Mouse (Mus musculus): ENCODE results near the gene Ccdc106. TPM values are rescaled to one million over a fixed set of nuclear protein-coding genes. Genes with fewer than 3 reads are reported as not detected.
A peak's percentile ranks its signal among the peaks of the same experiment; 100 is the strongest.
"Not testable (repeated sequence)": the region's sequence is repeated elsewhere in the genome, so short reads cannot be mapped to it uniquely, and the experiment has no call there.

Ccdc106 gene
- total RNA-seq, 2 experiments from 2014 or later, result 0.31 to 0.33 TPM

DNA sequence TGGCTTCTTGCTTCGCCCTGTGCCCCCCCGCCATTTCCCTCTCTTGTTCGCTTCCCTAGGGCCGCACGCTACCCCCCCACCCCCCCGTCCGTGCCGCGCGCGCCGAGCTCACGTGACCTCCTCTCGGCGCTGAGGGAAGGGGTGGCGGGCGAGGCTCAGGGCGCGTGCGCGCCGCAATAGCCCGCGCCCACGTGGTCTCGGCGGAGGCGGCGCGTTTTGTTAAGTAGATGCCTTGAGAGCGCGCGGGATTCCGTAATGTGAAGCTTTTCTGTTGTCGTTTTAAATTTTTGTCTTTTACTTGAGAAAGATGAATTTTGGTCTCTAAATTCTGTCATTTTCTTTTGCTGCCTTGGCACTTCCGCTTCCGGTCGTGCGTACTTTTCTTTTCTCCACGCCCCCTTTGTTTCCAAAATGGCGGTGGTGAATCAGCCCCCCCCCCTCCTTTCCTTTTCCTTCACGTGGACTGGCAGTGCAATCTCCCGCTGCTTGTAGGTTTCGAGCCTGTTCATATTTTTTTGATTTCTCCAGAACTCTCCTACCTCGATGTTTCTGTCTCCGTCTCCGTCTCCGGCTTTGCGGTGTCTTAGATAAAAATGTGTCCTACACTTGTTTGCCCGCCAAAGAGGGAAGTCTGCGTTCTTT, 42.1 kb downstream of the Ccdc106 start:
- DNase-seq, result no peak
- intact Hi-C loops (cut with DNase I; ENCODE audit: low total_unique reads), result no loop called here

DNA sequence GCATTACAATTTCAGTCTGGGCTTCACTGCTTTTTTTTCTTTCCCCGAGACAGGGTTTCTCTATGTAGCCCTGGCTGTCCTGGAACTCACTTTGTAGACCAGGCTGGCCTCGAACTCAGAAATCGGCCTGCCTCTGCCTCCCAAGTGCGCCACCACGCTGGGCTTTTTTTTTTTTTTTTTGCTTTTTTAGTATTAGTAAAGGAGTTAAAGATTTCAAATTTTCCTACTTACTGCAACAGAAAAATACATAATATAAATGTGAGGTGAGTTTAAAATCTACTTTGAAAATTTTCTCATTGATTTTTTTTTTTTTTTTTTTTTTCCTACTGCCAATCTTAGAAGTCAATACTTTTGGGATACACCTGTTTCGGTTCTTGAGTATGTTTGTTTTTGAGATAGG, 44.5 kb downstream of the Ccdc106 start:
- intact Hi-C loops (cut with DNase I; ENCODE audit: low total_unique reads), result no loop called here
- no peak for DNase-seq

DNA sequence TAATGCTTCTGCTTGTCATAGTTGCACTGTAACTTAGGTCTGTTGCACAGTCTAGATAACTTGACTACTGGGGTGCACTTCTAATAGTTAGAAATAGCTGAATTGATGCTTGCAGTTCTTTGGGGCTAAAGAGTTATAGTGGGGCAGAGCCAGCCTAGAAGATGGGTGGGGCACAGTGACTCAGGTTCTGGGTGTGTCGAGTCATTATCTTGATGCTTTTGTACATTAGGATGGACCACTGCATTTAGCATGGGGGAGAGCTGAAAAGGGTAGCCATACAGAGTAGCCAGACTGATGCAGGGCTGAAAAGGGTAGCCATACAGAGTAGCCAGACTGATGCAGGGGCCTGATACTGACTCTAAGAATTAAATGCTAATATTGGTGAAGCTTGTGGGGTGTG, 53.2 kb downstream of the Ccdc106 start:
- intact Hi-C loops (cut with DNase I; ENCODE audit: low total_unique reads), result loop anchor here (10.0 kb wide), 1 partner anchor 1449 kb away; the partner anchor contains the start of genes Prpf31 and Tfpt
- no peak for DNase-seq

DNA sequence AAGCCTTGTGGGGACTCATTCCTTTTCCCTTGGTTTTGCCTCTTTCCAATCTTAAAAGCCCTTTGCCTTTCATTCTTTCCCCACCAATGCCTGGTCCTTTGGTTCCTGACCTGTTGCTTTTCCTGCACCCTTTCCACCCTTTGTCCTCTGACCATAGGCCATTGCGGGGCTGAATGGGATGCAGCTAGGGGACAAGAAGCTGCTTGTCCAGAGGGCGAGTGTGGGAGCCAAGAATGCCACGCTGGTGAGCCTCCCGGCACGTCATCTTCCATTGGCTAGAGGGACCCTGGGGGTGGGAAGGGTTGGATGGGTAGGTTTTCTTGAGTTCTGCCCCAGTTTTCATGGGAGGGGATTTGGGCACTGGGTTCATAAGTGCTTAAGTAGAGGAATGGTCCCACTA, 54.6 kb downstream of the Ccdc106 start:
- intact Hi-C loops (cut with DNase I; ENCODE audit: low total_unique reads), result loop anchor here (10.0 kb wide), 1 partner anchor 1450 kb away; the partner anchor contains the start of genes Prpf31 and Tfpt

DNA sequence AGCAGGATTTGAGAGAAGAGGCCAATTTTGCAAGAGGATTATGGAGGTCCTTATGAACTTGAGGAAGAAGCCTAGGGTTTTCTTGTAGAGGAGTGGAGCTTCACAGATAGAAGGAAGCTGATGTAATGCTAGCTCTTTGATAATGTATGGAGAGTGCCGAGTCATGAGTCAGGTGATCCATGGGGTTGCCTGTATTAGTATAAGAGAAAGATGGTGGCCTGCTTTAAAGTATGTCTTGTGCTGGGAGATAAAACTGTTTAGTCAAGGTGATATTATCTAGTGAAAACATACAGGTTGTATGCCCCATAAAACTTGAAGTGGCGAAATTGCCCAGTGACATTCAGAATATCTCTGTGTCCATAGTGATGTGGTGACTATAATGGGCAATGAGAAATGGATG, 56.6 kb downstream of the Ccdc106 start:
- intact Hi-C loops (cut with DNase I; ENCODE audit: low total_unique reads), result loop anchor here (10.0 kb wide), 1 partner anchor 1452 kb away; the partner anchor contains the start of genes Prpf31 and Tfpt
- DNase-seq, result no peak

More for the DNA sequence above, 54.6 kb downstream of the Ccdc106 start:
- DNase-seq, result no peak

DNA sequence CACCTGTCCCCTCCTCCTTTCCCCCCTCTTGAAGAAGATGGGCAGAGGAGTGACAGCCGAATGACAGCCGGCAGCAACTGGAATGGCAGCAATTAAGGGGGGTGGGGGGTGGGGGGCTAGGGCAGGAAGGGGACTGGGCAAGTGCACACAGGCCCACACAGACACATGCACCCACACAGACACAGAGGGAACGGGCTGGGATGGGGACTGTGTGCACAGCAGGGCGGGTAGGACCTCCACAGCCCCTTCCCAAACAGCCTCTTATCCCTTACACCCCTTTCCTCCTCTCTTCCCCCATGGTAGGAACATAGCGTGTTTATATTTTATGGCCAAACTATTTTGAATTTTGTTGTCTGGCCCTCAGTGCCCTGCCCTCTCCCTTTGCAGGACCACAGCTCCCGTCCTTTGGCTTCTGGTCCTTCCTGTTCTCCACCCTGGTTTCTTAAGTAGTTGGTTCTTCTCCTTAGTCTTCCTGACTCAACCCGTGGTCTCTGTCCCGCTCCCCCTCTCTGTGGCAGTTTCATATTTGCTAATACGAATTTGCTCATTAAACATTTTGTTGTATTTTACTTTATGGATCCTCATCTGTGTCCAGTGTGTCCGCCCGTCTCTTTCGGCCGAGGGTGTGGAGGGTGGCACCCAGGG, 59.1 kb downstream of the Ccdc106 start:
- not testable (repeated sequence) for DNase-seq
- intact Hi-C loops (cut with DNase I; ENCODE audit: low total_unique reads), result loop anchor here (10.0 kb wide), 1 partner anchor 1455 kb away; the partner anchor contains the start of genes Prpf31 and Tfpt

DNA sequence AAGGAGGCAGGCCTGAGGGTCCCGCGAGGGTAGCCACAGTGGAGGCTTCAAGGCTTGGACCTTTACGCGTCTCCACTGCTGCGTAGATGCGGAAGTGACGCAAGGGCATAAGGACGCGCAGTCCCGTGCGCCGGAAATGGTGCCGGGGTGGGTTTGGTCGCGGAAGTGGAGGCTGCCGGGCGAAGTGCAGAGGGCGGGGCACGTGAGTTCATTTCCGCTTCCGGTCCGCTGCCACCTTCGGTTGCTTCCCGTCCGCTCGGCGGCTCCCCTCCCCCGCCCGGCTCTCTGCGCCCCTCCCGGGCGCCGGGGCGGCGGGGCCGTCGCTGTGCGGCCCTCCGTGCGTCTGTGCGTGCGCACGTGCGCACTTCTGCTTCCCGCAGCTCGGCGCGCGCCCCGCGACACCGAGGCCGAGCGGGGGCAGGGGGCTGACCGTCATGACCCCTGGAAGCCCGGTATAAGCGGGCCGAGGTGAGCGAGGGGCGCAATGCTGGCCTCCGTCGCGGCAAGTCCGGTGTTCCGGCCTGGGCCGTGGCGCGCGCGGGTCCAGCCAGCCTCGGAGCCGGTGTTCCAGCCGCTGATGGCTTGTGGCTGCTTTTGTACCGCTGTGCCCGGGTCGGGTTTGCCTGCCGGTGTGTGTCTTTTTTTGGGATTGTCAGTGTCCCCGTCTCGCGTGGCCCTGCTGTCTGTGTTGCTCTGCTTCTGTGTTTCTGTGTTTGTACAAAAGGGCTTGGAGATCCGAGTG, 59.8 kb downstream of the Ccdc106 start, which contains the start of gene Epn1:
Gene Epn1 (plus strand): TSS at position 226 of the 742 bp plus-strand sequence.
- DNase-seq, result peak; percentile 97
- intact Hi-C loops (cut with DNase I; ENCODE audit: low total_unique reads), result no loop called here

DNA sequence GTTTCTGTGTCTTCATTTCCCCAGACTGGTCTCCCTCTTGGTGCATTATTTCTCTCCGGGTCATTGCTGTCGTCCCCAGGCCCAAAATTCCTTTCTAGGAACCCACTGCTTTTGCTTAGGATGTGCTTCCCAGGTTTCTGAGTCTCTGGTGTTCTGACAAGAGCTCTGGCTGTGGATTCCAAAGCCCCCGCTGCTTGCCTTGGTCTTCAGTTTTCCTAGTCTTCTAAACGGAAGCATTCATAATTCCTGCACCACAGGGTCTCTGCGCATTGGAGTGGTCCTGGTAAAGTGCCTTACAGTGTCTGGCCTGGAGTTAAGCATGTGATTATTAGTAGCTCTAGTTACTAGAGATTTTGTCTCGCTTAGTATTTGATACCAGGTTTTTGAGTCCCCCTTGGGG, 60.5 kb downstream of the Ccdc106 start:
- DNase-seq, result no peak
- intact Hi-C loops (cut with DNase I; ENCODE audit: low total_unique reads), result no loop called here

DNA sequence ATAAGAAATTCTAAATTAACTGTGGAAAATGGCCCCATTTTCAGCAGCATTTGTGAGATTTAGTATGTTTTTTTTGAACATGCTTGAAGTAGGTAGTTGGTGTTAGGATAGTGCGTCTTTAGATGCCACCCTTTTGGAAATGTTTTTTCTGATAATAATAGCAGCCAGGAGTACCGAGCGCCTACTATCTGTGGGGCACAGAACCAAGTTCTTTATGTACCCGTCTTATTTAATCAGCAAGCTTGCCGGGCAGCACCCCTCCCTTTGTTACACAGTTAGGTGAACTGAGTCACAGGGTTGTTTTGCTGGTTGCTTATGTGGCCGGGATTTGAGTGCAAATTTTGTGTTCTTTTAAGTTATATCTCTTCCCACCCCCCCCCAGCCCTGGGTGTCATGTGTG, 60.9 kb downstream of the Ccdc106 start:
- intact Hi-C loops (cut with DNase I; ENCODE audit: low total_unique reads), result no loop called here
- DNase-seq, result no peak

DNA sequence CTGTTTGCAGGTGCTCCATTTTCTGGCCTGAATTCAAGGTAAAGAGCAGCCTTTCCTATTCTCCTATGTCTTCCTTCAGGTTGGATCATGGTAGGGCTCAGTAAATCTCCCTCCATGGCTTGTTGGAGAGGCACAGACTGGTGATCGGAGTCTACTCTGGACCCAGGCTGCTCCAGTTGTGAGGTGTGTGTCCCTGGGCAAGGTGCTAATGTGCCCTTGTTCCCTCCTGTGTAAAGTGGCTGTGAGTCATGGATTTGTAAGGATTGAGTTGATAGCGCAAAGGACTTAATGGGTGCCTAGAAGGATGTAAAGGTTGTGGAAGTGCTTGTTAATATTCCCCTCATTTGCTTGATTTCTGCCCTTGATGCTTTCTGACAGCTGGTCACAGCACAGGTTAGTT, 61.6 kb downstream of the Ccdc106 start:
- intact Hi-C loops (cut with DNase I; ENCODE audit: low total_unique reads), result no loop called here
- DNase-seq, result no peak

DNA sequence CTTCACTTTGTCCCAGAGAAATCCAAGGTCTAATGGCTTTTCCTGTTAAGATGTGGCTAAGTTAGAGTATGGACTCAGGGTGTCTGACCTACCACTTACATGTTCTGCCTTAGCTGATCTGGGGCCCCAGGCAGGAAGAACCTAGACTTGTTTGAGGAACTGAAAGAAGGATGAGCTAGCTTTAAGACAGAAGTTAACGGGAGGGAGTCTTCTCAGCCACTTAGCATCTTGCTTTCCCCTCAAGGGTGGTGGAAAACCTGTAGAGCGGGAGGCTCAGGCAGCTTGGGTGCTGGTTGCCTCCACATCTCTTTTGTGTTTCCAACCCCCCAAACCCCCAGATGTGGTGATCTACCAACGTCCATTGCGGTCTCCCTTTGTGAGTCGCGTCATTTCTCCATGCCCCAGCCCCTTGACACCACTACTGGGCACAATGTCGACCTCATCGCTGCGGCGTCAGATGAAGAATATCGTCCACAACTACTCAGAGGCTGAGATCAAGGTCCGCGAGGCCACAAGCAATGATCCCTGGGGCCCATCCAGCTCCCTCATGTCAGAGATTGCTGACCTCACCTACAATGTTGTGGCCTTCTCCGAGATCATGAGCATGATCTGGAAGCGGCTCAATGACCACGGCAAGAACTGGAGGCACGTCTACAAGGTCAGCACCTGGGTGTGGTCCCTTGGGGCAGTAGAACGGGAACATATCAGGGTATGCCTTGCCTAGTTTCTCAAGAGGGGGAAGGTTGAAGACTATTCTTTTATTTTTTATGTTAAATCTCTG, 63.2 kb downstream of the Ccdc106 start:
- DNase-seq, result no peak
- intact Hi-C loops (cut with DNase I; ENCODE audit: low total_unique reads), result no loop called here

DNA sequence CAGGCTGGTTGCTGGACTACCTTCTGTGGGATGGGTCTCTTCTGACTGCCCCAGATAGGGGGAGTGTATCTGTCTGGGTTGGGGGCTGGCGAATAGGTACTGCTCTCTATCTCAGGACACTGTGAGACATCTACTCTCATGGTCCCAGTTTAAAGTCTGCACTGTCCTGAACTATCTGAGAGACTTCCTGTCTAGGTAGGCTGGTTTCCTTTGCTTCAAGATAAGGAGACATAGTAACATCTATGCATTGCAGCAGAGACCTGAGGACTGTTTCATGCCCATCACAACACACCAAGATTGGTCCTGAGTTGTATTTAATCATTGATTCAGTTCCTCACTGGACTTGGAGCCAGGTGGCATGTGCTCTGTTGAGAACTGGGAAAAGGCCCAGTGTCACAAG, 65.2 kb downstream of the Ccdc106 start:
- intact Hi-C loops (cut with DNase I; ENCODE audit: low total_unique reads), result no loop called here
- DNase-seq, result no peak

DNA sequence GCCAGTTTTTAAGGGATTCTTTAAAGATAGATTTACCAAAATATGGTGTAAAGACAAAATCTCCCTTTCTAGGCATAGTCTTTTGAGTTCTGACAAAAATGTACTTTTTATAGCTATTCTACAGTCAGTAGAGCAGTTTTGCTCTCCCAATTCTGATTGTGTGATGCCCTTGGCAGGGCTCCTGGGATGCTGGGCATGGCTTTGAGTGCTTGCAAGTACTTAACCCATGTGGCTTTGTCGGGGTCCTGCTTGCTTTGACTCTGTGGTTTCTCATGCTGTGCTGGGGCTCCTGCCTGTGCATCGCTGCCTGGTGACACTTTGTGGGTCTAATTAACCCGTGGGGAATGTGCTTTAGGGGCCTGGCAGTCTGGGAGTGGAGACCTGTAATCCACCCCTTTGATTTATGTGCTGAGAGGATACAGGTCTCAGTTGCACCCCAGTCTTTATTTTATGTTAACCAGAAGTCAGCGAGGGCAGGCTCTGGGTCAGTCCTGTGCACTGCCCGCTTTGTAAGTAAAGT, 66.6 kb downstream of the Ccdc106 start:
- intact Hi-C loops (cut with DNase I; ENCODE audit: low total_unique reads), result no loop called here

DNA sequence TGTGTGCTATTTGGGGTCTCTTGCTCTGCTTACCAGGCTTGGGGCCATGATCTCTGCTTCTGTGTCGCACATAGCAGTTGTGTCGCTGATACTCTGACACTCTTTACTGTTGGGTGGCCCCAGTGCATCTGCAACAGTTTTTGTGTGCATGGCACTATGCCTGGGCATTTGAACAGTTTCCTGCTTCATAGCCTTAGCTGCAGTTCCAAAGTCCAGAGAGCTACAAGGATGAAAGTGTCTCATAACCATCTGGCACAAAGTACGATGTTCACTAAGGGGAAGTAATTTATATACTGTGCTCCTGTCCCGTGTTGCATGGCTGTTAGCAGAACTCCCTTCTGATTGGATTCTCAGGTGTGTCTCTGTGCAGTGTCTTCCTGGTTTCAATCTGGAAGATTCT, 67.5 kb downstream of the Ccdc106 start:
- intact Hi-C loops (cut with DNase I; ENCODE audit: low total_unique reads), result no loop called here
- DNase-seq, result no peak

More for the DNA sequence above, 66.6 kb downstream of the Ccdc106 start:
- DNase-seq, result peak; percentile 45

DNA sequence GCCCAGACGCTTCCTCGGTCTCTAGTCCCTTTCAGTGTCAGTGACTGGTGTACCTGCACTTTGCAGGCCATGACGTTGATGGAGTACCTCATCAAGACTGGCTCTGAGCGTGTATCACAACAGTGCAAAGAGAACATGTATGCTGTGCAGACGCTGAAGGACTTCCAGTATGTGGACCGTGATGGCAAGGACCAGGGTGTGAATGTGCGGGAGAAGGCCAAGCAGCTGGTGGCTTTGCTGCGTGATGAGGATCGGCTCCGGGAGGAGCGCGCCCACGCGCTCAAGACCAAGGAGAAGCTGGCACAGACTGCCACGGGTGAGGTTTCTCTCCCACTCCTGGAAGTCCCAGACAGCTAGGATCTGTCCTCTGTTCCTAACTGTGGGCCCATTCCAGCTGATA, 69.5 kb downstream of the Ccdc106 start:
- intact Hi-C loops (cut with DNase I; ENCODE audit: low total_unique reads), result no loop called here
- no peak for DNase-seq

DNA sequence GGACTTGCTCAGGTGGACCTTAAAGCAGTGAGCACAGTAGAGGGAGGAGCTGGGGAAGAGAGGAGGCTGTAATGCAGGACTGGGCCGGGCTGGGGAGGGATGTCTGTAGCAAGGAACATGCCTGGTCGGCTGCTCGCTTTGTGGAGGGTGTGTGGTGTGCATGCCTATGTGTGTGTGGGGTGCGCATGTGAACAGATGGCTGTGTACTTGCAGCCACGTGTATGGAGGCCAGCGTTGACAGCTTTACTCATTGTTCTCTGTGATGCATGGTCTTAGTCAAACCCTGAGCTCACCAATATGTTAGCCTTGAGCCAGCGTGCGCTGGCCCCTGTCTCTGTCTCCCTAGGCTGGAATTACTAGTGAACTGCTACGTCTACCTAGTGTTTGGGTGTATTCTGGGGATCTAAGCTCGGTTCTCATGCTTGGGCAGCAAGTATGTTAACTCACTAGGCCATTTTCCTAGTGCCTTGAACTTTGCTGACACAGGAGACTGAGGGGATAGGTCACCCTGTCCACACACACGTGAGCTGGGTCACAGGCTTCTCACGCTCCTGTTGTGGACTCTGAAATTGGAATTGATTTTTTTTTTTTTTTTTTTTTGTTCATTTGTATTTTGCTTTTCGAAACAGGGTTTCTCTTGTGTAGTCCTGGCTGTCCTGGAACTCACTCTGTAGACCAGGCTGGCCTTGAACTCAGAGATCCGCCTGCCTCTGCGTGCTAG, 70.8 kb downstream of the Ccdc106 start:
- no peak for DNase-seq
- intact Hi-C loops (cut with DNase I; ENCODE audit: low total_unique reads), result no loop called here

DNA sequence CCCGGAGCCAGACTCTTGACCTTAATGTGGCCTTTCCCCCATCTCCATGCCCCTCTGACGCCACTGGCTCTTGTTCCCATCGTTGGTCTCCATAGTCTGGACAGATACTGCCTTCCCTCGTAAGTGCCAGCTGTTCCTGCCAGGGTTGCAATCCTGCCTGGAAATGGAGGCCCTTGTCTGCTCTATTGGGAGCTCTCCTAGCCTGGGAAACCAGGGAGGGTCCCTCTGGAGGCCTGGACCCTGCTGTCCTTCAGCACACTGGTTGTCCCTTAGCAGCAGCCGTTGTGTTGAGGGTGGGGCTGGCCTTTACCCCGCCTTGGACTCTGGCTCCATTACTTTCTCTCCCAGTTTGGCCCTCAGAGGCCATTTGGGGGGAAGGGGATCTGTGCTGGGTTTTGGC, 72.0 kb downstream of the Ccdc106 start:
- no peak for DNase-seq
- intact Hi-C loops (cut with DNase I; ENCODE audit: low total_unique reads), result no loop called here

DNA sequence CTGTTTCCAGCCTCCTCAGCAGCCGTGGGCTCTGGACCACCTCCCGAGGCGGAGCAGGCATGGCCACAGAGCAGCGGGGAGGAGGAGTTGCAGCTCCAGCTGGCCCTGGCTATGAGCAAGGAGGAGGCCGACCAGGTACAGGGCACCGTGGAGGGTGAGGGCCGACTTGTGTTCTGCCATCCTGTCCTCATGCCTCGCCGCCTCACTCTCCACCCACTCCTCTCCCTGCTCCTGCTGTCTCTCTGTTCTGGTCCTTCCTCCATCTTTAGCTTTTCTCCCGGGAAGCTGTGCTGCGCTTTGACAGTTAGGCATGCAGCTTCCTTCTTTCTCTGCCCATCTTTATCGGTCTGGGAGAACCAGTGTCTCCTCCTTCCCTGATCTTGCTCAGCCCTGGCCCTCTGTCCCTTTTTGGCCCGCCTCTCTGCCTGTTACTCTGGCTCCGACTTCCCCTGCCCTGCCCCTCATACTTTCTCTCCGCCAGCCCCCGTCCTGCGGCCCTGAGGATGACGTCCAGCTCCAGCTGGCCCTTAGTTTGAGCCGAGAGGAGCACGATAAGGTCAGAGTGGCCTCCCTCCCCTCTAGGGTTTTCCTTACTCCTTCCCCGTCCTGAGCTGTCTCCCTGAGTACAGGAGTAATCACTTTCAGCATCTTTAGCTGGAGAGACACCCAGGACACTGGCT, 72.6 kb downstream of the Ccdc106 start:
- no peak for DNase-seq

More for the DNA sequence above, 72.6 kb downstream of the Ccdc106 start:
- intact Hi-C loops (cut with DNase I; ENCODE audit: low total_unique reads), result no loop called here

All from gastrocnemius, postnatal 14 days (tissue).